9 mouse cellular contexts compared by ENCODE assay signal in the genomic region with DNA sequence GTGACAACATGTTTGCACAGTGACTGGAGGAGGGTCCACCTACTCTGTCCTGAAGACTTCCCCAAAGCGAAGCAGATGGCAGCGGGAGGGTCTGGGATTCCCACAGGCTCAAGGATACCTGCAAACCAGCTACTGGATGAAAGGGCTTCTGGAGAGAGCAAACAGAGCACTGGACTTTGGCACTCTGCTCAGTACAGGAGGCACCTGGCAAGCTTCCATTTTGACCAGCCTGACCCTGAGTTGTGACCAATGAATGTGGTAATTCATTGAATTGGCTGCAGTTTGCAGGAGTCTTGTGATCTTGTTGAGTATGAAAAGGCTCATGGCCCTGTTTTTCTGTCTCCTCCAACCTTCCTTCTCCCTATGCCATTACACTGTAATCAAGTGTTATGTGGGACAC. TPM values are rescaled to one million over a fixed set of nuclear protein-coding genes. Genes with fewer than 3 reads are reported as not detected.
DNase-seq lines count a peak whose midpoint lies in the region; ATAC-seq and TF ChIP-seq lines count a peak whose summit lies in the region.
"Had no signal": no experiment of that assay in that cellular context is flagged by ENCODE, and none has a peak within 500 bp of the region (broad histone marks: within the 10 kb centered on the region; RNA-seq: fewer than 3 reads in every experiment).

No protein-coding gene starts in this region.

- 86% methylated on average over 2 of the region's 2 CpGs for WGBS in lung, adult 2 months
- WGBS in stomach, embryonic 15.5 days = 79% methylated on average over 2 of the region's 2 CpGs
- 95% methylated on average over 2 of the region's 2 CpGs for WGBS in hindbrain, embryonic 13.5 days

- no peaks in the 10 kb centered on the region for H3K9me3 ChIP-seq in stomach, embryonic 15.5 days
- H3K9me3 ChIP-seq in hindbrain, embryonic 13.5 days = no peaks in the 10 kb centered on the region
- H3K9me3 ChIP-seq: heart, embryonic 15.5 days had no signal

- H3K4me1 ChIP-seq in lung, adult 2 months (ENCODE audit: control insufficient read depth, insufficient read depth, low read length) = peaks cover 4% of the 10 kb centered on the region; the same call in 1 of the 2 replicates
- no peaks in the 10 kb centered on the region for H3K4me1 ChIP-seq in stomach, embryonic 15.5 days
- H3K4me1 ChIP-seq in hindbrain, embryonic 13.5 days (replicated peaks) = no peaks in the 10 kb centered on the region
- H3K4me1 ChIP-seq: heart, embryonic 15.5 days had no signal

- H3K27me3 ChIP-seq in stomach, embryonic 15.5 days (replicated peaks) = no peaks in the 10 kb centered on the region
- H3K27me3 ChIP-seq in hindbrain, embryonic 13.5 days = no peaks in the 10 kb centered on the region
- H3K27me3 ChIP-seq: heart, embryonic 15.5 days had no signal

- peak; percentile 36 for DNase-seq in lung, postnatal 10 days
- DNase-seq in lung, adult 2 months = no peak
- DNase-seq in cerebellum, postnatal 14 days = peak; percentile 16 to 32
- DNase-seq in layer of hippocampus, adult 9-11 months = peak; percentile 54
- DNase-seq in heart, postnatal 10 days = no peak
- DNase-seq in thymus, postnatal 25 days = no peak

- TF ChIP-seq CTCF in lung, adult 2 months (IDR thresholded peaks at IDR 0.05; ENCODE audit: insufficient read depth, low read length) = no peak

- peaks cover 7% of the 10 kb centered on the region; the same call in 1 of the 2 replicates for H3K36me3 ChIP-seq in stomach, embryonic 15.5 days
- no peaks in the 10 kb centered on the region for H3K36me3 ChIP-seq in hindbrain, embryonic 13.5 days

- no peak for TF ChIP-seq POLR2A in lung, adult 2 months (IDR thresholded peaks at IDR 0.05; ENCODE audit: borderline replicate concordance, extremely low read depth, low read depth, low read length)

- intact Hi-C loops in heart, postnatal 10 days (cut with DNase I) = no loop called here

- H3K4me2 ChIP-seq in stomach, embryonic 15.5 days = no peak overlapping the region
- H3K4me2 ChIP-seq in hindbrain, embryonic 13.5 days = no peak overlapping the region
- H3K4me2 ChIP-seq: heart, embryonic 15.5 days had no signal

- H3K9ac ChIP-seq in stomach, embryonic 15.5 days = no peak overlapping the region
- no peak overlapping the region for H3K9ac ChIP-seq in hindbrain, embryonic 13.5 days
- H3K9ac ChIP-seq: heart, embryonic 15.5 days had no signal

- no peak overlapping the region for H3K27ac ChIP-seq in stomach, embryonic 15.5 days
- no peak overlapping the region for H3K27ac ChIP-seq in hindbrain, embryonic 13.5 days
- H3K27ac ChIP-seq: heart, embryonic 15.5 days had no signal

- ATAC-seq in stomach, embryonic 15.5 days (ENCODE audit: insufficient read depth, low FRiP score, low read depth) = peak; percentile 64; the same call in 1 of the 2 replicates
- ATAC-seq in hindbrain, embryonic 13.5 days (ENCODE audit: low FRiP score) = no peak

- no peak overlapping the region for H3K4me3 ChIP-seq in lung, adult 2 months (replicated peaks; ENCODE audit: extremely low read depth, low read depth, low read length)
- H3K4me3 ChIP-seq in stomach, embryonic 15.5 days (replicated peaks) = no peak overlapping the region
- no peak overlapping the region for H3K4me3 ChIP-seq in hindbrain, embryonic 13.5 days
- H3K4me3 ChIP-seq: heart, embryonic 15.5 days had no signal

RNA-seq across cellular contexts. Expression of gene Eva1a, which starts 32.2 kb away (rescaled TPM):
- 8.6 and 15.3 TPM in 2 replicates for polyA plus RNA-seq in lung, adult 2 months (2012; rRNA removed)
- 18.1 and 19.3 TPM in 2 replicates for polyA plus RNA-seq in stomach, embryonic 15.5 days (2015; fragmentation: Nextera tagmentation; extraction: Ambion mirVana)
- total RNA-seq in heart, postnatal 10 days (2021) = 1 to 10 TPM; 5.7 to 7.6 TPM
- polyA plus RNA-seq in hindbrain, embryonic 13.5 days (2015; fragmentation: Nextera tagmentation; extraction: Ambion mirVana) = 0.96 and 1.1 TPM in 2 replicates

Comparison
In these comparisons a context has a peak if more than half of its experiments do, and no peak if none do; other contexts are left out.
1. DNase-seq: peak in lung, postnatal 10 days (single experiment), cerebellum, postnatal 14 days (2 of 2) and layer of hippocampus, adult 9-11 months (single experiment); none in lung, adult 2 months (single experiment), heart, postnatal 10 days (0 of 2) and thymus, postnatal 25 days (single experiment).